Mouse (Mus musculus): Measurements from ENCODE around the gene Ppie. TPM values are rescaled to one million over a fixed set of nuclear protein-coding genes. Genes with fewer than 3 reads are reported as not detected.
"Not testable (repeated sequence)": the region's sequence is repeated elsewhere in the genome, so short reads cannot be mapped to it uniquely, and the experiment has no call there.

The Ppie gene
- polyA plus RNA-seq, 1 experiment from 2014 or later, result 110 TPM

DNA sequence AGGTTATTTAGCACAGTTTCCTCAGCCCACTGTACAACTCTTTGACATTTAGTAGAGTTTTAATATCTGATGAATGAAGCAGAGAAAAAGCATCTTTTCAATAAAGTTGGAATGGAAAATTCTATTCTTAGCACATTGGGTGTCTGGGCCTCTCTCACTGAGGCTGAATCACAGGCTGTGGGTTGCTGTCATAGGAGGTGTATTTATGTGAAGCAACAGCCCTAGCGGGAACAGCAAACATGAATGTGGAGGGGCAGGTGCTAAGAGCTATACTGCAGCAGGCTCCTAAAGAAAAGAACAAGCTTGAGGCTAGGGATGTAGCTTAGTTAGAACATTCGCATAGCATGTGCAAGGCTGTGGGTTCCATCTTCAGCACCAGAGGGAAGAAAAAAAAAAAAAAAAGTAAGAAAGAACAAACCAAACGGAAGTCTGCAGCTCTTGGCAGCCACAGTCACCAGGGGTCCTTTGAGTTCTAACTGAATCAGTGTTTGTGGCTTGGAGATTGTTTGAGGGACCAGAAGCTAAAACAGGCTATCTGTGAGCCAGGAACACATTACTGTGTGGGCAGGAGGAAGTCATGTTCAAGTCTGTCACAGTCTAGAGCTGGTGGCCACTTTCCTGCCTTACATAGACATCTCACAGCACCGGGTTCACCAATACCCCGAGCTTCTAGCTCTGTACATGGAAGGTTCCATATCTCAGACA, 7.8 kb upstream of the Ppie start:
- ATAC-seq (ENCODE audit: insufficient read depth) (no peak), DNase-seq (no peak)
- Histone ChIP-seq H3K27ac (ENCODE audit: low read depth) (no peak overlapping the region), H3K9me3 (ENCODE audit: low read depth, low read length) (no peaks in the 10 kb centered on the region), H3K4me1 (ENCODE audit: insufficient read depth) (no peaks in the 10 kb centered on the region), H3K9ac (no peak overlapping the region), H3K4me3 (ENCODE audit: low read depth, low read length) (no peak overlapping the region), H3K4me2 (no peak overlapping the region), H3K36me3 (ENCODE audit: insufficient read depth) (no peaks in the 10 kb centered on the region), H3K27me3 (ENCODE audit: insufficient read depth, low read length) (no peaks in the 10 kb centered on the region)
- no peak for TF ChIP-seq CTCF (IDR thresholded peaks at IDR 0.05; ENCODE audit: low read depth)
- WGBS, result 65% methylated on average over 5 of the region's 5 CpGs

- 82% methylated on average over 3 of the region's 3 CpGs for WGBS
- Histone ChIP-seq H3K36me3 (ENCODE audit: insufficient read depth) (peaks cover 40% of the 10 kb centered on the region), H3K4me3 (ENCODE audit: low read depth, low read length) (no peak overlapping the region), H3K9ac (no peak overlapping the region), H3K27ac (ENCODE audit: low read depth) (no peak overlapping the region), H3K4me2 (no peak overlapping the region), H3K27me3 (ENCODE audit: insufficient read depth, low read length) (no peaks in the 10 kb centered on the region), H3K9me3 (ENCODE audit: low read depth, low read length) (no peaks in the 10 kb centered on the region), H3K4me1 (ENCODE audit: insufficient read depth) (peaks cover 8% of the 10 kb centered on the region)
- ATAC-seq (ENCODE audit: insufficient read depth) (no peak), DNase-seq (no peak)
- no peak for TF ChIP-seq CTCF (IDR thresholded peaks at IDR 0.05; ENCODE audit: low read depth)
Observed at GRCm38 (mm10) chr4:123137551-123137950, 2.2 kb downstream of the Ppie start.

DNA sequence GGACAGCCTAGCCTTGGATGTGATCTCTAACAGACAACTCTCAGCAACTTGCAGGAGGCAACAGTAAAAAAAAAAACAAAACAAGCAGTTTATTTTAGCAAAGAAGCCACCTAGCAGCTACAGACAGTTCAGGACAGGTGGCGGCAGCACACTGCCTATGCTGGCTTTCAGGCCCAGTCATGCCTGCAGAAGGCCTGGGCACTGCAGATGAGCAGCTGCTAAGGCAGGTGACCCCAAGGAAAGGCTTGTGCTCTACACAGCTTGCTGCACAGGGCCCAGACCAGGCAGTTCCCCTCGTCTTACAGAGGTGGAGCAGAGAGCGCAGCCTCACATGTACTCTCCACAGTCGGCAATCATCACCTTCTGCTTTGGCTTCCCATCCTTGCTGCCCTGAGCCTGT, 12.7 kb downstream of the Ppie start:
- no peak overlapping the region for H3K27ac ChIP-seq (ENCODE audit: low read depth)
- no peak overlapping the region for H3K9ac ChIP-seq
- no peaks in the 10 kb centered on the region for H3K4me1 ChIP-seq (ENCODE audit: insufficient read depth)
- H3K36me3 ChIP-seq (ENCODE audit: insufficient read depth), result peaks cover 71% of the 10 kb centered on the region
- ATAC-seq (ENCODE audit: insufficient read depth), result no peak
- 89% methylated on average over 4 of the region's 4 CpGs for WGBS
- DNase-seq, result no peak
- no peak for TF ChIP-seq CTCF (IDR thresholded peaks at IDR 0.05; ENCODE audit: low read depth)
- no peak overlapping the region for H3K4me2 ChIP-seq
- no peaks in the 10 kb centered on the region for H3K9me3 ChIP-seq (ENCODE audit: low read depth, low read length)
- no peak overlapping the region for H3K4me3 ChIP-seq (ENCODE audit: low read depth, low read length)
- H3K27me3 ChIP-seq (ENCODE audit: insufficient read depth, low read length), result no peaks in the 10 kb centered on the region

GRCm38 (mm10) chr4:123126626-123127025, 13.1 kb downstream of the Ppie start:
- Histone ChIP-seq H3K4me2 (no peak overlapping the region), H3K4me3 (ENCODE audit: low read depth, low read length) (no peak overlapping the region), H3K9me3 (ENCODE audit: low read depth, low read length) (no peaks in the 10 kb centered on the region), H3K9ac (no peak overlapping the region), H3K36me3 (ENCODE audit: insufficient read depth) (peaks cover 67% of the 10 kb centered on the region), H3K27ac (ENCODE audit: low read depth) (no peak overlapping the region), H3K4me1 (ENCODE audit: insufficient read depth) (no peaks in the 10 kb centered on the region), H3K27me3 (ENCODE audit: insufficient read depth, low read length) (no peaks in the 10 kb centered on the region)
- TF ChIP-seq CTCF (IDR thresholded peaks at IDR 0.05; ENCODE audit: low read depth), result no peak
- DNase-seq (no peak), ATAC-seq (ENCODE audit: insufficient read depth) (no peak)
- WGBS, result 95% methylated on average over 7 of the region's 7 CpGs

GRCm38 (mm10) chr4:123121286-123121685, 18.5 kb downstream of the Ppie start:
- 89% methylated on average over 2 of the region's 2 CpGs for WGBS
- no peaks in the 10 kb centered on the region for H3K4me1 ChIP-seq (ENCODE audit: insufficient read depth)
- H3K9me3 ChIP-seq (ENCODE audit: low read depth, low read length), result no peaks in the 10 kb centered on the region
- no peak overlapping the region for H3K4me2 ChIP-seq
- peaks cover 7% of the 10 kb centered on the region; the same call in 1 of the 2 replicates for H3K27me3 ChIP-seq (ENCODE audit: insufficient read depth, low read length)
- no peak overlapping the region for H3K9ac ChIP-seq
- H3K27ac ChIP-seq (ENCODE audit: low read depth), result no peak overlapping the region
- TF ChIP-seq CTCF (IDR thresholded peaks at IDR 0.05; ENCODE audit: low read depth), result no peak
- ATAC-seq (ENCODE audit: insufficient read depth) (no peak), DNase-seq (no peak)
- H3K4me3 ChIP-seq (ENCODE audit: low read depth, low read length), result no peak overlapping the region
- H3K36me3 ChIP-seq (ENCODE audit: insufficient read depth), result peaks cover 19% of the 10 kb centered on the region

DNA sequence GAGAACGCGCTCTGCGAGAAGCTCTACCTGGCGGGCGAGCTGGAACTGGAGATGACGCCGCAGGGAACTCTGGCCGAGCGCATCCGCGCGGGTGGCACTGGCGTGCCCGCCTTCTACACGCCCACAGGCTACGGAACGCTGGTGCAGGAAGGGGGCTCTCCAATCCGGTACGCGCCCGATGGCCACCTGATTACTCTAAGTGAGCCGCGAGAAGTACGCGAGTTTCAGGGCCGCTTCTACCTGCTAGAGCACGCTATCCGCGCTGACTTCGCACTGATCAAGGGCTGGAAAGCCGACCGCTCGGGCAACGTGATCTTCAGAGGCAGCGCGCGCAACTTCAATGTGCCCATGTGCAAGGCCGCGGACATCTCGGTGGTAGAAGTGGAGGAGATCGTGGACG, 23.1 kb downstream of the Ppie start:
- WGBS, result 22% methylated on average over 23 of the region's 42 CpGs
- ATAC-seq (ENCODE audit: insufficient read depth), result peak; percentile 31; the same call in 1 of the 2 replicates

GRCm38 (mm10) chr4:123116011-123116410, 23.7 kb downstream of the Ppie start, which contains the start of gene Oxct2b:
Oxct2b (plus strand) TSS chr4:123116266.
- H3K36me3 ChIP-seq (ENCODE audit: insufficient read depth), result no peaks in the 10 kb centered on the region
- no peak for TF ChIP-seq CTCF (IDR thresholded peaks at IDR 0.05; ENCODE audit: low read depth)
- WGBS, result 4% methylated on average over 22 of the region's 22 CpGs
- peak within 1 kb of the TSS; percentile 27 for H3K4me3 ChIP-seq (ENCODE audit: low read depth, low read length)
- H3K4me2 ChIP-seq, result peak within 1 kb of the TSS; percentile 58
- ATAC-seq (ENCODE audit: insufficient read depth), result peak; percentile 41; the same call in 1 of the 2 replicates
- no peak within 1 kb of the TSS for H3K9ac ChIP-seq
- no peak within 1 kb of the TSS for H3K27ac ChIP-seq (ENCODE audit: low read depth)
- H3K4me1 ChIP-seq (ENCODE audit: insufficient read depth), result no peaks in the 10 kb centered on the region
- peak; percentile 15 for DNase-seq
- no peaks in the 10 kb centered on the region for H3K9me3 ChIP-seq (ENCODE audit: low read depth, low read length)
- peaks cover 12% of the 10 kb centered on the region for H3K27me3 ChIP-seq (ENCODE audit: insufficient read depth, low read length)

More for the DNA sequence above, 23.1 kb downstream of the Ppie start:
- H3K9me3 ChIP-seq (ENCODE audit: low read depth, low read length); H3K9ac ChIP-seq; H3K36me3 ChIP-seq (ENCODE audit: insufficient read depth); H3K27ac ChIP-seq (ENCODE audit: low read depth); H3K4me1 ChIP-seq (ENCODE audit: insufficient read depth): not testable (repeated sequence)
- Histone ChIP-seq H3K4me3 (ENCODE audit: low read depth, low read length) (peak overlapping the region; percentile 27), H3K27me3 (ENCODE audit: insufficient read depth, low read length) (peaks cover 12% of the 10 kb centered on the region), H3K4me2 (peak overlapping the region; percentile 58)
- DNase-seq, result peak; percentile 8

- not testable (repeated sequence) for H3K4me2 ChIP-seq; ATAC-seq (ENCODE audit: insufficient read depth); H3K9me3 ChIP-seq (ENCODE audit: low read depth, low read length); H3K9ac ChIP-seq; H3K27ac ChIP-seq (ENCODE audit: low read depth); H3K4me1 ChIP-seq (ENCODE audit: insufficient read depth); DNase-seq; H3K36me3 ChIP-seq (ENCODE audit: insufficient read depth); H3K4me3 ChIP-seq (ENCODE audit: low read depth, low read length)
- peaks cover 12% of the 10 kb centered on the region for H3K27me3 ChIP-seq (ENCODE audit: insufficient read depth, low read length)
- 86% methylated on average over 4 of the region's 4 CpGs for WGBS
Observed at GRCm38 (mm10) chr4:123114651-123115050, 25.1 kb downstream of the Ppie start.

Data from lung, embryonic 14.5 days (tissue).